Mouse (Mus musculus): ENCODE data around the gene Clip4.

- TF ChIP-seq CTCF (IDR thresholded peaks at IDR 0.05; ENCODE audit: low read depth, low read length) (no peak), GATA1 (IDR thresholded peaks at IDR 0.05; ENCODE audit: borderline replicate concordance, low read length) (no peak), POLR2AphosphoS5 (IDR thresholded peaks at IDR 0.05; ENCODE audit: insufficient replicate concordance, low read depth, low read length) (no peak), GATA2 (IDR thresholded peaks at IDR 0.05; ENCODE audit: borderline replicate concordance, low read depth, low read length) (no peak)
Observed at GRCm38 (mm10) chr17:71865437-71865836, 97.2 kb downstream of the Clip4 start.
